Mouse (Mus musculus): ENCODE results near the gene Snx32. TPM values are rescaled to one million over a fixed set of nuclear protein-coding genes. Genes with fewer than 3 reads are reported as not detected.

The Snx32 gene
- polyA plus RNA-seq, 1 experiment = 34.1 TPM

DNA sequence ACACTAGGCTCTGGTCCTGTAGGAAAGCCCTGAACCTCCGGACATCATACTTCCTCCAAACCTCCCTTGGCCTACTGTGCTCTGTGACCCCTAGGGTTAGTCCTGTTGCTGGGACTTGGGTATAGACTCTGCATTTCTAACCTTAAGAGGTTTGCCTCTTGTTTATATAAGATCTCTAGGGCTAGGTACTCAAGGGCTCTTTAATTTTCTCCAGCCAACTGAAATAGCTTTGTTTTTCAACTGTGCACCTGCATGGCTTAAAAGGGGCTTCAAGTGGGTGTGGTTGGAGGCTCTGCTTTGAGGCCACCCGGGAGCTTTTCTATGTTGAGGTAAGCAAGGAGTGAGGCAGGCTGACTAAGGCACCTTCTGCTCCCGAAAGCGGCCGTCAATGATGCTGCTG is 25.8 kb downstream of the Snx32 start:
- Histone ChIP-seq H3K4me1 (ENCODE audit: control insufficient read depth, insufficient read depth, low read length) (peaks cover 9% of the 10 kb centered on the region), H3K27ac (ENCODE audit: insufficient read depth, low read depth, low read length) (no peak overlapping the region), H3K4me3 (ENCODE audit: insufficient read depth, low read length) (no peak overlapping the region)
- TF ChIP-seq CTCF (IDR thresholded peaks at IDR 0.05; ENCODE audit: low read depth, low read length) = no peak
- no peak for TF ChIP-seq POLR2A (IDR thresholded peaks at IDR 0.05; ENCODE audit: borderline replicate concordance, low read depth, low read length)

DNA sequence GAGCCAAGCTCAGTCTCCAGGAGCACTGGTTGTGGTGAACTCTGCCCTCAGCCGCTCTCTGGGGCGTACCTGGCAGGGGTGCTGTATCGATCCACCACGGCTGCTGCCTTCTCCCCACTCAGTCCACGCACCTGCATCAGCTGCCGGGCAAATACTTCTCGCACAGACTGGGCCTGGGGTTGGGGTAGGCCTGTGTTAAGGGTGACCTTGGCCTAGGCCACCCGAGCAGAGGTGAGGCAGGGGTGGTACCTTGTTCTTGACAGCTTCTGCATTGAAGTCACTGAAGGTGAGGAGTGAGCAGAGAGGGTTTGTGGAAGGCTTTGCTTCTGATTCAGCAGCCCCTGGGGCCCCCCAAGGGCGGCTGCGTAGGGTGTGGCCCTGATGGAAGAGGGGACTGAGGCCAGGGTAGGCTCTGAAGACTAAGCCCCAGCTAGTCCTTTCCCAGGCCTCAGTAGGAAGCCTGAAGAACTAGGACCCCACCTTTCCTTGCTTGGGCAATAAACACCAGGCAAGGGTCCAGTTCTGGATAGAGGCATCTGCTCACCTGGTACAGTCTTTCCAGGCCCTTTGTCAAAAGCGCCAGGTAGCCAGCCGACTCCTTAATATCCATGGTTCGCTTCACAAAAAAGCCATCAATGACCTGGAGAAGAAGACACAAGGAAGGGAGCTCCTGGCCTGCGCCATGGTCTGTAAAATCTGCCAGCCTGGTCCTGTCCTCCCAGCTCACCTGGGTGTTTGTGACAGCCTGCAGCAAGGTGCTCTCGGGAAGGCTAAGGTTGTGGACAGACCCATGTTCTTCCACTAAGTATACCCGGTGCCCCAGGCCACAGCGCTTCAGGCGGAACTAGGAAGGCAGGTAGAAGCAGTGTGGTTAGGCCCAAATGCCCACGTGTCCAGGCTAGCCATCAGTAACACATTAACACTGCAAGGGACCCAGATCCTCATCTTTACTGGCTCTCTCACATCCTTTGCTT is 26.7 kb downstream of the Snx32 start:
- Histone ChIP-seq H3K4me1 (ENCODE audit: control insufficient read depth, insufficient read depth, low read length) (peaks cover 9% of the 10 kb centered on the region), H3K27ac (ENCODE audit: insufficient read depth, low read depth, low read length) (no peak overlapping the region), H3K4me3 (ENCODE audit: insufficient read depth, low read length) (no peak overlapping the region)
- TF ChIP-seq POLR2A (IDR thresholded peaks at IDR 0.05; ENCODE audit: borderline replicate concordance, low read depth, low read length) = no peak
- TF ChIP-seq CTCF (IDR thresholded peaks at IDR 0.05; ENCODE audit: low read depth, low read length) = no peak

DNA sequence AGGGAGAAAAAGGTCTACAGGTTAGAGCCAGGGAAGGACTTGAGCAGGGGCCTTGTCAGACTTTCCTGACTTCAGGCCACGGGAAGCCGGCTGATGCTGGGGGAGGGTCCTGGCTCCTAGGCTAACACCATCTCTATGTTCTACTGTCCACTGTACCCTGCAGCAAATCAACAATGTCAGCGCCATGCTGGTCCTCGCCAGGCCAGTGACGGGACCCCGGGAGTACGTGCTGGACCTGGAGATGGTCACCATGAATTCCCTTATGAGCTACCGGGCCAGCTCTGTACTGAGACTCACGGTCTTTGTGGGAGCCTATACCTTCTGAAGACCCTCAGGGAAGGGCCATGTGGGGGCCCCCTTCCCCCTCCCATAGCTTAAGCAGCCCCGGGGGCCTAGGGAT is 28.9 kb downstream of the Snx32 start:
- no peak overlapping the region for H3K27ac ChIP-seq (ENCODE audit: insufficient read depth, low read depth, low read length)
- no peak for TF ChIP-seq POLR2A (IDR thresholded peaks at IDR 0.05; ENCODE audit: borderline replicate concordance, low read depth, low read length)
- no peak for TF ChIP-seq CTCF (IDR thresholded peaks at IDR 0.05; ENCODE audit: low read depth, low read length)
- H3K4me1 ChIP-seq (ENCODE audit: control insufficient read depth, insufficient read depth, low read length) = no peaks in the 10 kb centered on the region
- H3K4me3 ChIP-seq (ENCODE audit: insufficient read depth, low read length) = no peak overlapping the region

GRCm38 (mm10) chr19:5480016-5480415 is 30.3 kb downstream of the Snx32 start:
- no peak for TF ChIP-seq CTCF (IDR thresholded peaks at IDR 0.05; ENCODE audit: low read depth, low read length)
- no peak for TF ChIP-seq POLR2A (IDR thresholded peaks at IDR 0.05; ENCODE audit: borderline replicate concordance, low read depth, low read length)
- no peak overlapping the region for H3K27ac ChIP-seq (ENCODE audit: insufficient read depth, low read depth, low read length)
- H3K4me1 ChIP-seq (ENCODE audit: control insufficient read depth, insufficient read depth, low read length) = no peaks in the 10 kb centered on the region
- no peak overlapping the region for H3K4me3 ChIP-seq (ENCODE audit: insufficient read depth, low read length)

- TF ChIP-seq CTCF (IDR thresholded peaks at IDR 0.05; ENCODE audit: low read depth, low read length) = no peak
- no peak for TF ChIP-seq POLR2A (IDR thresholded peaks at IDR 0.05; ENCODE audit: borderline replicate concordance, low read depth, low read length)
- 0 out of 2 replicates have a peak, but pooled peaks cover 2% of the 10 kb centered on the region for H3K4me1 ChIP-seq (ENCODE audit: control insufficient read depth, insufficient read depth, low read length)
- no peak overlapping the region for H3K4me3 ChIP-seq (ENCODE audit: insufficient read depth, low read length)
- no peak overlapping the region for H3K27ac ChIP-seq (ENCODE audit: insufficient read depth, low read depth, low read length)
These were observed 32.6 kb downstream of the Snx32 start for GRCm38 (mm10) chr19:5477668-5478300.

DNA sequence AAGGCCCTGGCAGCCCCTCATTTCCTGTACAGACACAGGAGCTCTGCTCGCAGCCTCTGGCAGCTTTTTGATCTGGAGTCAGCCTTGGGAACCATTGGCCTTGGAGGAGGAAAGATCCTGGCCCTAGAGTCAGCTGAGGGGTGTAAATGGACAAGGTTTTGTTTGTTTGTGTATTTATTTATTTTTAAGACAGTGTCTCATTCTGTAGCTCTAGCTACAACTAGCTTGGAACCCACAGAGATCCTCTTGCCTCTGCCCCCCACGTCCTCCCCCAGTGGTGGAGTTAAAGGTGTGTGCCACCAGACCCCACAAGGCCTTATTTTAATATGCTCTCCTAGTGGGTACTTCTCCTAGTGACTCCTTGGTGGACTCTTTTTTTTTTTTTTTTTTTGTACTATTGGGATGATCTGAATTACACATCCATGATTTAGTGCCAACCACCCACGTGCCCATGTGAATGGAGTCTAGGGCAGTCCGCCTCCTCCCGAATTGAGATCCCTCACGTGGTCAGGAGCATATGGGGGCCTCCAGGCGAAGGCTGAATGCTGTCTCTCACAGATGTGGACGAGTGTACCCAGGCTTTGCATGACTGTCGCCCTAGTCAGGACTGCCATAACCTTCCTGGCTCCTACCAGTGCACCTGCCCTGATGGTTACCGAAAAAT is 33.2 kb downstream of the Snx32 start:
- 0 out of 2 replicates have a peak, but pooled peaks cover 2% of the 10 kb centered on the region for H3K4me1 ChIP-seq (ENCODE audit: control insufficient read depth, insufficient read depth, low read length)
- TF ChIP-seq CTCF (IDR thresholded peaks at IDR 0.05; ENCODE audit: low read depth, low read length) (no peak), POLR2A (IDR thresholded peaks at IDR 0.05; ENCODE audit: borderline replicate concordance, low read depth, low read length) (no peak)
- H3K27ac ChIP-seq (ENCODE audit: insufficient read depth, low read depth, low read length) = no peak overlapping the region

GRCm38 (mm10) chr19:5475069-5475714 is 35.1 kb downstream of the Snx32 start:
- H3K4me3 ChIP-seq (ENCODE audit: insufficient read depth, low read length) = peak overlapping the region; percentile 42
- TF ChIP-seq CTCF (IDR thresholded peaks at IDR 0.05; ENCODE audit: low read depth, low read length) (no peak), POLR2A (IDR thresholded peaks at IDR 0.05; ENCODE audit: borderline replicate concordance, low read depth, low read length) (no peak)
- no peak overlapping the region for H3K27ac ChIP-seq (ENCODE audit: insufficient read depth, low read depth, low read length)
- H3K4me1 ChIP-seq (ENCODE audit: control insufficient read depth, insufficient read depth, low read length) = 0 out of 2 replicates have a peak, but pooled peaks cover 2% of the 10 kb centered on the region

More for the DNA sequence above, 33.2 kb downstream of the Snx32 start:
- H3K4me3 ChIP-seq (ENCODE audit: insufficient read depth, low read length) = no peak overlapping the region

GRCm38 (mm10) chr19:5474281-5475068 is 35.9 kb downstream of the Snx32 start:
- Histone ChIP-seq H3K4me3 (ENCODE audit: insufficient read depth, low read length) (peak overlapping the region; percentile 48), H3K4me1 (ENCODE audit: control insufficient read depth, insufficient read depth, low read length) (0 out of 2 replicates have a peak, but pooled peaks cover 2% of the 10 kb centered on the region), H3K27ac (ENCODE audit: insufficient read depth, low read depth, low read length) (no peak overlapping the region)
- TF ChIP-seq CTCF (IDR thresholded peaks at IDR 0.05; ENCODE audit: low read depth, low read length) = no peak
- no peak for TF ChIP-seq POLR2A (IDR thresholded peaks at IDR 0.05; ENCODE audit: borderline replicate concordance, low read depth, low read length)
